Mouse (Mus musculus) heart, adult 2 months (tissue): ENCODE results near the gene Foxj2.

Experiments used
- CTCF ChIP-seq: fragments of 200-600 bp; IDR thresholded peaks from 2 replicates; pipeline ENCODE4 v1.8.1; 2022; ENCODE audit warnings: antibody characterized with exemption, mild to moderate bottlenecking, moderate library complexity
- POLR2A ChIP-seq: fragments of 200-500 bp; IDR thresholded peaks from 2 replicates; pipeline ENCODE4 v1.6.1; 2011; ENCODE audit warnings: mild to moderate bottlenecking, low read depth, low read length, control low read depth; ENCODE audit not compliant: insufficient read depth

- no peak for TF ChIP-seq CTCF
- no peak for TF ChIP-seq POLR2A
Observed at GRCm38 (mm10) chr6:122852696-122853095, 33.0 kb downstream of the Foxj2 start.
